Mouse (Mus musculus) kidney, postnatal 36 days (tissue): ENCODE measurements at regions not wholly inside any gene's neighbourhood (a gene's known extent, or its start where the extent isn't known, plus 50 kb on each side); places are given as distances from the start of the nearest gene placed in this dataset.
"Not testable (repeated sequence)": the region's sequence is repeated elsewhere in the genome, so short reads cannot be mapped to it uniquely, and the experiment has no call there.

ENCODE experiments used
- DNase-seq, 2 experiments: peaks; one replicate each; pipeline ENCODE4 v3.0.0; 2021 to 2022; ENCODE audit warnings: mixed read lengths in 2 of 2

DNA sequence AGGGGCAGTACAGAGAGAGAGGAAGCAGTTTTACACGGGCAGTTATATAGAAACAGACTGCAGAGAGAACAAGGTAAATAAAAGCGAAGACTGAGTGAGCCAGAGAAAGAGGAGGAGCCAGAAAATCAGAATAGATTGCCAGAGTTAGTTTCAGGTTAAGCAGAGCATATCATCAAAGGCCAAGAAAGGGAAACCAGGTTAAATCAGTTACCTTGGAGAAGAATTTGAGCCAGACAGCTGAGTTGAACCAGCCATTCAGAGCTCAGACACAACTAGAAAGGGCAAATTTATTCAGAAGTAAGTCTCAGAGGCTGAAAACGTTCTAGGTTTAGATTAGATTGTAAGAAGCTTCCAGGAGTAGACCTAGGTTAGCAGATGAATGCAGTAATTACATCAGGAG lies 858.6 kb downstream of the Adgrl3 start:
- no peak for DNase-seq

DNA sequence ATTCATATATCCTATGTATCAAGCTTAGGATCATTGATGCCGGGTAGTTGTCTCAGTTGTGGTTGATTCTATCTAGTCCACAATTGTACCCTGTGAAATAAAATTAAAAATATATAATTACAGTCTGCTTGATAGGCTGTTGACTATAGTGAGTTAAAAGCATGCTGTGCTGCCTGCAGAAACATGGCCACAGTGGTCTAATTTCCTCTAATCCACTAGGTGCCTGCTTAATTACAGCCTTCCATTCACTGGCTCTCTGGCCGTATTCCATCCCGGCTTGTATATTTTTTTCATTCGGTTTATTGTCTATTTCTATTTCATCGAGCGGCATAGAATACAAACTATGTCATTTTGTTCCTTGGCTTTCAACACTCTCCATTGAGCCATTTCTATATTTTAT lies 873.4 kb downstream of the Adgrl3 start:
- no peak for DNase-seq

GRCm38 (mm10) chr5:81909368-81909767 lies 889.4 kb downstream of the Adgrl3 start:
- peak in 1 of 2 experiments; percentile 3 for DNase-seq

GRCm38 (mm10) chr5:81909964-81910363 lies 890.0 kb downstream of the Adgrl3 start:
- peak in 1 of 2 experiments; percentile 4 for DNase-seq

DNA sequence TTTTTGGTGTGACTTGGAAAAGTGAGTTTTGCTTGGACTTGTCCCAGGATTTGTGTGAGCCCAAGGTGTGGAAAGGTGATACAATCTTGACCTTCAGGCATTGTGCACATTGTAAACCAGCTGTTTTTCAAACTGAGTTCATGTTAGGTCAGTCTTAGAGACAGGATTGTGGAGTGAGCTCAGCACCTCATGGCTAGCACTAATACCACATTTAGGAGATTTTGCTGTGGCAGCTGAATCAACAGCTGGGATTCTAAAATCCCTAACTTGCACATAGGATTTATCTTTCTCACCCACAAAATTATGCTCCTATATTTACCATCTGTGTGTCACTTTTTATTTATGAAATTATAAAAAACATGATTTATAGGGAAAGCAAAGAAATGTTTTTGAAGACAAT lies 896.7 kb downstream of the Adgrl3 start:
- no peak for DNase-seq

- no peak for DNase-seq
Measured at GRCm38 (mm10) chr5:81940798-81941197, 920.9 kb downstream of the Adgrl3 start.

DNA sequence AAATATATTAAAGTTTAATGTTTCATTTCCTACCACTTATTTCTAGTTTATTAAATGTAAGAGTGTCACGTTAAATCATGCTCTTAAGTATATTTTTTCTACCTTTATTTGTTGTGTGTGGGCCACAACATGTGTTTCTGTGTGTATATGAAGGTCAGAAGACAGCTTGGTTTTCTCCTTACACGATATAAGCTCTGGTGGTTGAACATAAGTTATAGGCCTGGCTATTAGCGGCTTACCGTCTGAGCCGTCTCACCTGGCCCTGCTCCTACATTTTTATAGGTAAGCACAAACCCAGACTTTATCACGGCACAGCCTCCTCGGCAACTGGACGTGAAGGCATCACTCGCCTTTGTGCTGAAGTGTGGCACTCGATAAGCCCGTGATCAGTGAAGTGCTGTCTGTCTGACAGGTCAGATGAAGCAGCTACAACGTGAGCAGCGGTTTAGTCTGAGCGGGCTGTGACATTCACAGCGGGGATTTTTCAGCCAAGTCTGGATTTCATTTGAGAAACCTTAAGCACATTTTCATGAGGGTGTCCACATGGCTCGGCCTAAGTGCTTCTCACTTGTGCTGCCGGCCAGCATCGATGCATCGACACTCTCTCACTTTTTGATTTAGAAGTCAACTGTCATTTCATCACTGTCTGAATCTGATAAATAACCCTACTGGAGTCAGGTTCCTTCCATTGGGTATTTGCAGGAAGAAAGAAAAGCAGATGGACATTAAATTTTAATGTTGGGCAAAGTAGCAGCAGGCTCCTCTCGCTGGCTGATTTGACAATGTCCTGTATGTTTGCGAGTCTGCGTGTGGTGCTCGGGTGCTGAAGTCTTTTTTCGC lies 950.0 kb downstream of the Adgrl3 start:
- no peak for DNase-seq

GRCm38 (mm10) chr5:81970525-81971011 lies 950.6 kb downstream of the Adgrl3 start:
- DNase-seq = no peak

DNA sequence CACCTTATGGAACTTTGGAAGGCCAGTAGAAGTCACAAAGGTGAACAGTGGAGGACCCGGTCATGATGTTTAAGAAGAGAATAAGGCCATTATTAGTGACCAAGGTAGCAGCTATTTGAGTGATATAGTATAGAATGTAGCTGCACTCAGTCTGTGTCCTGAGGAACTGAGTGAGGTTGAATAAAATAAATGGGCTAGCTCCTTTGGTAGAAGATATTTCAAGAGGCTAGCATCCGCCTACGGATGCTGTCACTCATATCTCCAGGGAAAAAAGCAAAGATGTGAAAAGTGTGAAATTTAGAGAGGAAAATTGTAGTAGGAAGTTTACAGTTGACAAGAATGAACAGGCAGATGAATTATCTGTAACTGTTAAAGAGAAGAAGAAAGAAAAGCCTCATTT lies 956.6 kb downstream of the Adgrl3 start:
- DNase-seq = no peak

DNA sequence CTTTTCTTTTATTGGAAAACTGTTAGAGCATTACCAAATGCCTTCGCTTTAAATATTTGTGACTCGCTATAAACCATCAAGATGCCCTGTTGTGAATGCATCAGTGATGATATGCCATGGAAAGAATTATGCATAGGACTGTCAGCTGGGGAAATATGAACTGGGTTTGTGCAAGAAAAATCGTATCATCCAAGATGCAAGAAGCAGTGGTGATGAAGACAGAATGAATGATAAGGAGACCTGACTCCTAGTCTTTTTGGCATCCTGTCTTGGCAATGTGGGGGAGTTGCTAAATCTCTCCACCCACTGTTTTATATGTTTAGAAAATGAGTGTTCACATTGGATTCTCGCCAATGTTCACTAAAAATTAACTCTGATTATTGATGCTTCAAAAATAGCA lies 963.4 kb downstream of the Adgrl3 start:
- no peak for DNase-seq

- no peak for DNase-seq
Measured at GRCm38 (mm10) chr5:81988069-81988468, 968.1 kb downstream of the Adgrl3 start.

DNA sequence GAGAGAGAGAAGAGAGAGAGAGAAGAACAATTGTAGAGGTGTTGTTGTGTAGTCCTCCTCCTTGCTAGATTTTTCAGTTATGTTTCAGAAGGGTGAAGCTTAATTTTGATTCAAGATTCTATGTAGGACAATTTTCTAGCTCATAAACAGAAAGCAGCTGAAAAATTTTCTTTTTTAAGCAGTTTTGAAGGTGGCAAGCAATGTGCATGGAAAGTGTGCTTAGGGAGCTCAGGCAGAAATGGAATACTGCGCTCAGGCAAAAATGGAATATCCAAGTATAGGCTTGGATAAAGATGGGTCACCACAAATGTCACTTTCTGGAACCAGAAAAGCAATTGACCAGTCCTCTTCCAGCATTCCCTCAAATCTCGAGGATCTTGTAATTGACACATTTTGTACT lies 988.0 kb downstream of the Adgrl3 start:
- DNase-seq = no peak

GRCm38 (mm10) chr5:82024126-82024525 lies 1004.2 kb downstream of the Adgrl3 start:
- DNase-seq = peak; percentile 5 to 23

GRCm38 (mm10) chr5:82034776-82035175 lies 1014.8 kb downstream of the Adgrl3 start:
- no peak for DNase-seq

- no peak for DNase-seq
Measured at GRCm38 (mm10) chr5:82046106-82046505, 1026.2 kb downstream of the Adgrl3 start.

- DNase-seq = no peak
Measured at GRCm38 (mm10) chr5:82059108-82059838, 1039.3 kb downstream of the Adgrl3 start.

DNA sequence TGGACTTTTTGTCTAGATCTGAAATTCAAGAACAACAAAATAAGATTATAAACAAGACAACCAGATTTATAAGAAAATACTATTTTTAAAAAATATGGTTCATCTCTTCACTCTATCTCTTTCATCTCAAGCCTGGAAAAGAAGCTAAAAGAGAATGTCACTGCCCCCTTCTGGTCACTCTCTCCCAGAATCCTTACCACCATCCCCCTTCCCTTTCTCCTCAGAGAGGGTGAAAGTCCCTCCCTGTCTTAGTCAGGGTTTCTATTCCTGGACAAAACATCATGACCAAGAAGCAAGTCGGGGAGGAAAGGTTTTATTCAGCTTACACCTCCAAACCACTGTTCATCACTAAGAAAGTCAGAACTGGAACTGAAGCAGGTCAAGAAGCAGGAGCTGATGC lies 1040.7 kb downstream of the Adgrl3 start:
- DNase-seq = peak; percentile 2 to 32

DNA sequence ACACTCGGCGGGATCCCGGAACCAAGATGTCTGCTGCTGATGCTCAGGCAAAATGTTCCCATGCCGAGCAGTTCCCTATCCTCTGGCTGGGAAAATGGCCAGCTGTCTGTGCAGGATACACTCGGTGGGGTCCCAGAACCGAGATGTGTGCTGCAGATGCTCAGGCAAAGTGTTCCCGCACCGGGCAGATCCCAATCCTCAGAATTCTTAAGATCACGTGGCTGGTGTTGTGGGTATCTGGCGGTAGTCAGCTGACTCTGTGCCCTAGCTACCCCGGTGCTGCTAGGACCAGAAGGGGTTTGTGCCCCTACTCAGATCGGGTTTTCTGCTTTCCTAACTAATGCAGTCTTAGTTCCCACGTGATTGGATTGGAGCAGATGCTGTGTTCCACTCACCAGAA lies 1049.3 kb downstream of the Adgrl3 start:
- not testable (repeated sequence) for DNase-seq

DNA sequence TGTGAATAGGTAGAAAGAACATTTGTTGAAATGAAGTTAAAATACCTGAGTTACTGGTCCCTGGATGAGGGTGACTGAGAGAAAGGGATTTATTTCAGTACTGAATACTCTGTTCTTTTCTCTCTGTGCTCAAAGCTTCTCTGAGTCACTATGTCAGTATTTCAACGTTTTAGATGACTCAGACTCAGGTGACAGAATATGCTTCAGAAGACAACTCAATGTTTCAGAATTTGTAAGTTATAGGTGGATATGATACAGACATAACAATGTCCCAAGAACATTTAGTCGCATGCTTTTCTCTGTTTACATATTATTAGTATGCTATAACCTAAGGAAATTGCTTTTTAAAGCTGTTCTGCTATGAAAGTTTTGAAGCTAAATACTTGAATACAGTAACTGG lies 1069.5 kb downstream of the Adgrl3 start:
- no peak for DNase-seq

DNA sequence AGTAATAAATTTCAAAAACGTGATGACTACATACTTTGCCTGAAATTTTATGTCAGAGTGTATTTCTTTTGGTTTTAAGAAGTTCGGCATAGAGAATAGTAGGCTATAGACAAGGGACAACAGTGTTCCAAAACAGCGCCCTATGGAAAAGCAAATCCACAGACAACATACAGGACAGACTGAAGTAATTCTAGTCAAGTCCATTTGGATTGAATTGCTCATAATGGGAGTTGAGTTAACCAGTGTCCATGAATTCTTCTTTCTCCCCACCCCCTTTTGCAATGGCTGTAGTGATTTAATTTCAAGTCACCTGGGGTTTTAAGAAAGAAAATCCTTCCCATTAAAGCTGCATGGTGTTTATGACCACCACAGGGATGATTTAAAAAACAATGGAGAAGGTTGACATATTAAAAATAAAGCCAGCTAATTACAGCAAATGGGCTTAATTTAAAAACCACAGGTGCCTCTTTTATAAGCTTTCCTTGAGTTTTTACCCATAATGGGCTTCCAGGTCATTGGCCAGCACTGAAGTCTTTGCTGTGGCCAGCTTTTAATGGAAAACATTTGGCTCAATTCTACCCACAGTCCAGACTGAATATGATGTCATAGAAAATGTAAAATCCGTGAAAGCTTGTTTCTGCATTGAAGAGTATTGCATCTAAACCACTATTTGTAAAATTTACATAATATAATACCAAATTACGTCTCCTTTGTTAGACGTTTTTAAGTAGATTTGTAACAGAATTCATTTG lies 1083.3 kb downstream of the Adgrl3 start:
- DNase-seq = no peak

- no peak for DNase-seq
Measured at GRCm38 (mm10) chr5:82103857-82104256, 1083.9 kb downstream of the Adgrl3 start.

DNA sequence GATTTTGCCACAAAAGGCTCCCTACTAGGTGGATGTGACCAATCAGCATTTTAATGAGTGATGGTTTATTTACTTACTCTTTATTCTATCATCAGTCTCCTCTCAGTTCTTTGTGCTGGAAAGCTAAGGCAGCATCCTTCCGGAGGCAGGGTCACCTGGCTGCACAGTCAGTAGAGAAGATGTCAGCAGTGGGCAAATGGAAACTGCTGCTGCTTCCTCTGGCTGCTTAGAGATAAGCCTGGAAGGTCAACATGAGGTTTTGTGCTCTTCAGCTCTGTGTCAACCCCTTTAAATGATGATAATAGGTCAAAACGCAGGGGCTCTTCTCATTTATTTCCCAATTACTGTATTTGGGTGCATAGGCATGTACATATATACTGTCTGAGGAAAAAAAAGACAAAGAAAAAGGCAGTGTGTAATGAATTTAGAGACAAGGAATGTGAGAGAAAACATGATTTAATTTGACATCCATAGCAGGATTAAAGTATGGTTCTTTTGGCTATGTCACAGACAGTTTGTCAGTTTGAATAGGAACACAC lies 1106.1 kb downstream of the Adgrl3 start:
- no peak for DNase-seq

GRCm38 (mm10) chr5:82142063-82142462 lies 1122.1 kb downstream of the Adgrl3 start:
- DNase-seq = peak; percentile 1 to 54
